Mouse (Mus musculus) E14TG2a.4 (cell line): ENCODE data around the gene AC124108.1.

Source experiments
- H3K27me3 ChIP-seq: 2 replicates; pipeline ENCODE4 v1.6.1; 2014; ENCODE audit warnings: low read length, control low read depth; ENCODE audit not compliant: insufficient read depth
- H3K36me3 ChIP-seq: 2 replicates; pipeline ENCODE4 v1.6.1; 2014; ENCODE audit warnings: low read length, control low read depth; ENCODE audit not compliant: insufficient read depth
- H3K4me1 ChIP-seq: replicated peaks from 2 replicates; pipeline ENCODE4 v1.6.1; 2014; ENCODE audit warnings: low read depth, low read length, control low read depth
- H3K4me3 ChIP-seq: replicated peaks from 2 replicates; pipeline ENCODE4 v1.5.1; 2014; ENCODE audit warnings: mild to moderate bottlenecking, low read length
- H3K9me3 ChIP-seq: 2 replicates; pipeline ENCODE4 v1.6.1; 2014; ENCODE audit warnings: low read length, control low read depth
- CTCF ChIP-seq: conservative IDR thresholded peaks from 2 replicates; pipeline ENCODE4 v1.5.1; 2014; ENCODE audit warnings: low read length
- NANOG ChIP-seq: IDR thresholded peaks from 2 replicates; pipeline ENCODE4 v1.6.1; 2014; ENCODE audit warnings: borderline replicate concordance, low read length, mixed read lengths
- POU5F1 ChIP-seq: IDR thresholded peaks from 2 replicates; pipeline ENCODE4 v1.6.1; 2014; ENCODE audit warnings: low read length, borderline replicate concordance

AC124108.1 gene

DNA sequence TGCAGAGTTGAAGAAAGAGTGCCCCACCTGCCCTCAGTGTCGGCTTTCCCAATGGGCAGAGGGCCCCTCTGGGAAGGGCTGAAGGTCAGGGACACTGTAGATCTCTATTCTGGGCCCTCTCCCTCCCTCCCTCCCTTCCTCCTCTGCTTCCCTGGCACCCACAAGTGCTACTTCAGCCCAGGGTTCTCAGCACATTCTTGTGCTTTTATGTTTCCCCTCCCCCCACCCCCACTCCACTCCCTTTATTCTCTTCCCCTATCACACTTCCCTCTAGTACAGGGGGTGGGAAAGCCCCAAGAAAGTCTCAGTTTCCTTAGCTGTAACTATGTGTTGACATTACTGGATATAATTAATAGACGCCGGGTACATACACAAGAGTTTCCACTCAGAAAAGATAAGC lies 3.4 kb downstream of the AC124108.1 start:
- Histone ChIP-seq H3K36me3 (peaks cover 7% of the 10 kb centered on the region), H3K4me1 (peaks cover 89% of the 10 kb centered on the region), H3K9me3 (no peaks in the 10 kb centered on the region), H3K4me3 (peak overlapping the region; percentile 78; the same call in 1 of the 2 replicates), H3K27me3 (peaks cover 43% of the 10 kb centered on the region)
- no peak for TF ChIP-seq CTCF
- TF ChIP-seq POU5F1: no peak
- no peak for TF ChIP-seq NANOG

DNA sequence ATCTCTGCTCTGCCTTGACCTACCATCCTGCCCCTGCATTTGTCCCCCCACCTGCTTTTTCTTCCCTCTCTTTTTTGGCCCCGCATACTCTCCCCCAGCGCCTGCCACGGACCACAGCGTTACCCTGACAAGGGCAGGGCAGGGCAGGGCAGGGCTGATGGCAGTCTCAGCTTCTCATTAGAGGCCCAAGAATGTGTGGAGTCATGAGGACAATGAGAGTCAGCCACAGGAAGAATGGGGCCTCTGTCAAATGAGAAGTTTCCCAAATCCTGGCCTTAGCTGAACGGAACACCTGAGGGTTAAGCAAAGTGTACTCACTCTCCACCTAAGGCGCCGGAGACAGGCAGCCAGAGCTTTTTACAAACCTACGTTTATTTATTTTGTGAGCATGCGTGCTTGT lies 3.8 kb downstream of the AC124108.1 start:
- peaks cover 89% of the 10 kb centered on the region for H3K4me1 ChIP-seq

DNA sequence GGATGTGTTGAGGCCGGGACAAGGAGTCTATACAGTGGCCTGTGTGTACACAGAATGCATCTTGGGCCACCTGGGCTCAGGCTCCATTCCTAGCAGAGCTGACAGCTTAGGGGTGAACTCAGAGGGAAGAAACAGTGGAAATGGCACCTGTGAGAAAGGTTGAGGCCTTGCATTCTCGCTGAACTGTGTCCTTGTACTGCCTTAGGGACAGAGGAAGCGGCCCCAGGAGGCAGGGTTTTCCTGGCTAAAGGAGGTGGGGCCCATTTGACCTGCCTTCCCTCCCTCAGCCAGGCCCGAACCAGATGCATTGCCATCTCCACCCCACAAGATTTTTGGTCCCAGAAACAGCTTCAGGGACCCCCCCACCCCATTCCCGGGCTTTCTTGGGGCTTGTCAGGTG lies 4.4 kb downstream of the AC124108.1 start:
- H3K36me3 ChIP-seq: peaks cover 7% of the 10 kb centered on the region
- no peaks in the 10 kb centered on the region for H3K9me3 ChIP-seq
- TF ChIP-seq CTCF (no peak), NANOG (no peak), POU5F1 (no peak)
- peaks cover 94% of the 10 kb centered on the region for H3K4me1 ChIP-seq
- peaks cover 36% of the 10 kb centered on the region for H3K27me3 ChIP-seq
- peak overlapping the region; percentile 78 for H3K4me3 ChIP-seq

More for the DNA sequence above, 3.8 kb downstream of the AC124108.1 start:
- H3K9me3 ChIP-seq: no peaks in the 10 kb centered on the region
- peak overlapping the region; percentile 78 for H3K4me3 ChIP-seq
- H3K36me3 ChIP-seq: peaks cover 7% of the 10 kb centered on the region
- TF ChIP-seq POU5F1: no peak
- H3K27me3 ChIP-seq: peaks cover 39% of the 10 kb centered on the region

DNA sequence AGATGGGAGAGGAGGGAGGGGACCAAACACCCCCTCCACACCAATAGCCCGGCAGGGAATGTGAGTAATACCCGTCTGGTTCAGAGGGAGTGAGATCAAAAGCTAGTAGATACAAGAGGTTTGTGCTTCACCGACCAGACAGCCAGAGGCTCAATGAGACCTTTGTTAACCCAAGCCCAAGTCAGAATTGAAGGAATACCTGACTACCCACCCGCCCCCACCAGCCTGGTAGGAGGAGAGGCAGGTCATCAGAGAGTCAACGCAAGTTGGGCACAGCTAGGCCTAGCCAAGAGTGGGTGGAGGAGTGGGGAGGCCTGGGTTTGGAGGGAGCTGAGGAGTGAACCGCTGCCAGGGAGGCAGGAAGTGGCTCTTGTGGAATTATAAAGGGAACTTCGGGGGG lies 5.1 kb downstream of the AC124108.1 start:
- TF ChIP-seq POU5F1 (no peak), NANOG (no peak), CTCF (no peak)
- H3K27me3 ChIP-seq: peaks cover 30% of the 10 kb centered on the region

DNA sequence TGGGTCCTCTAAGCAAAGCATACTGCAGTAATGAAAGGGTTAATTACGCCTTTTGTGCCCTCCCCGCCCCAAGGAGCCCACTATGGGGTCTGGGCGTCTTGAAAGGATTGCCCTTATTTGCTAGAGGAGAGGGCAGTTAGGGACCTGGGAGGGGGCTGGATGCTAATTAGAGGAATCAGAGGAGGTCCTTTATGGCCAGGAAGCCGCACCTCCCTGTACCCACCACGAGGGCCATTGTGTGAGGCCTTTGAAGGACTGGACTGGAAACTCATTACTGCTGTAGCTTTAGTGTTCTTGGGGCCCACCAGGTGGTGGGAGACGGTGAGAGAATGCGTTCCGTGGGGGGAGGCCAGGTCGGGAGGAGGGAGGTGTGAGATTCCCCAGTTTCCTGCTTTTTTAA lies 6.4 kb downstream of the AC124108.1 start:
- peaks cover 13% of the 10 kb centered on the region for H3K36me3 ChIP-seq
- TF ChIP-seq NANOG (no peak), CTCF (no peak), POU5F1 (no peak)
- H3K4me3 ChIP-seq: peak overlapping the region; percentile 78
- peaks cover 15% of the 10 kb centered on the region for H3K9me3 ChIP-seq
- H3K4me1 ChIP-seq: peaks cover 94% of the 10 kb centered on the region
- peaks cover 17% of the 10 kb centered on the region for H3K27me3 ChIP-seq

More for the DNA sequence above, 5.1 kb downstream of the AC124108.1 start:
- H3K9me3 ChIP-seq: peaks cover 2% of the 10 kb centered on the region
- peaks cover 7% of the 10 kb centered on the region for H3K36me3 ChIP-seq
- H3K4me3 ChIP-seq: peak overlapping the region; percentile 78
- peaks cover 94% of the 10 kb centered on the region for H3K4me1 ChIP-seq

DNA sequence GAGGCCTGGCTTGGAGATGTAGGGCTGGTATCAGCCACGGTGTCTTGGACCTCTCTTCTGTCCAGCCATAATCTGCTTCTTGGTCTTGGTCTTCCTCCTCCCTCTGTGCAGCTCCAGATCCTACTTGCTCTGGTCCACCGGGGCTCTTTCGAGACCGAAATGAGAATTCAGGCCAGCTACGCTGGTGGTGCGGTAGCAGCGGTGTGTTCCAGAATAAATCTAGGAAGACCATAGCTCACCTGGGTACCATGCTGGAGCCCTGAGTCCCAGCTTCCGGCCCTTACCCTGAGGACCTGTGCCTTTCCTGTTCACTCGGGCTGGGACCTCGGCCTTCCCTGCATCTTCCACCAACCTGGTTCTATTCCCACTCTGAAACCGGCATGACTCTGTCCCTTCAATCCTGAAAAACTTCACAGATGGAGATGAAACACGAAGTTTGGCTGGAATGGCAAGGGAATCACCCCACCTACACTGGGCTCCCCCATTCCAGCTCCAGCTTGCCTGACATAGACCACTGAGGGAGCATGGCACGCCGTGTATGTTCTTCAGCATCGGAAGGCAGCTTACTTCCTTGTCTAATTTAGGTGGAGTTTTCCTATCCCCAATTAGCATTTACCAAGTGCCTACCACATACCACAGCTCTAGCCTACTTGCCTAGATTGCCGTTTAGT lies 7.3 kb downstream of the AC124108.1 start:
- peaks cover 15% of the 10 kb centered on the region for H3K9me3 ChIP-seq
- TF ChIP-seq NANOG: no peak
- no peak for TF ChIP-seq POU5F1
- TF ChIP-seq CTCF: no peak
- peak overlapping the region; percentile 78 for H3K4me3 ChIP-seq
- H3K27me3 ChIP-seq: peaks cover 9% of the 10 kb centered on the region
- H3K4me1 ChIP-seq: peaks cover 94% of the 10 kb centered on the region
- H3K36me3 ChIP-seq: peaks cover 19% of the 10 kb centered on the region

DNA sequence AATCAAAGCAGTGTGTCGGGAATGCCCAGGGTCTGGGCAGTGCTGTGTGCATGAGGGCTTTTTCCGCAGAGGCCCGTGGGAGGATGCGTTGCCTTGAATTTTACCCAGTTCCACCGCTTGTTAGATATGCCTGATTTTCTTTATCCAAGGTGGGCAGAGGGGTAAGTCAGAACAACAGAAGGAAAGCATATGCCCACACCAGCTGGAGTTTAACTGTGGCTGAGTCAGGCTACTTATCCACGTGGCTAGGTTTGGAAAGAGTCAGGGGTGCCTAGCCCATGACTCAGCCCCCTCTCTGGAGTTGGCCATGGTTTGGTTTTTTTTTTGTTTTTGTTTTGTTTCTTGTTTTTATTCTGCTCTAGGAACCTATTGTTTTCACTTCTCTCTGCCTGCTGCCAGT lies 8.0 kb downstream of the AC124108.1 start:
- H3K9me3 ChIP-seq: peaks cover 15% of the 10 kb centered on the region
- peaks cover 25% of the 10 kb centered on the region for H3K36me3 ChIP-seq
- TF ChIP-seq CTCF (no peak), NANOG (no peak), POU5F1 (no peak)

DNA sequence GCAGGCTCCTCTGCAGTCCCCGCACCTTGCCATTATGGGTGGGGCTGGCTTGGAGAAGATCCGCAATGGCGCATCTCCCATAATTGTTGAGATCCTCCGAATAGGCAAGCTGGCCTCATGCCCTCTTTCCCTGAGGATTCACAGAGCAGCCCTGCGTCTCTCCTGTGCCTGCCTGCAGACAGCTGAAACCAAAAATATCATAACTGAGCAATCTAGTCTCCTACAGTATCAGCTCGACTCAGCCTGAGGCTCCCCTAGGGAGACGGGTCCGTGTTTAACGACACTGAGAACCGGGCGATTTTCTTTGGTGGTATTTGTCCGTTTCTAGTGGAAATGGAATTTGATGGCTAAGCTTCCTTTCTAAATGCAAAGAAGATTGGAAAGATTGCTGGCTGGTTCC lies 8.7 kb downstream of the AC124108.1 start:
- H3K4me3 ChIP-seq: peak overlapping the region; percentile 78
- peaks cover 94% of the 10 kb centered on the region for H3K4me1 ChIP-seq
- H3K36me3 ChIP-seq: peaks cover 32% of the 10 kb centered on the region
- H3K9me3 ChIP-seq: peaks cover 15% of the 10 kb centered on the region
- H3K27me3 ChIP-seq: no peaks in the 10 kb centered on the region
- no peak for TF ChIP-seq POU5F1
- no peak for TF ChIP-seq CTCF
- no peak for TF ChIP-seq NANOG

More for the DNA sequence above, 8.0 kb downstream of the AC124108.1 start:
- Histone ChIP-seq H3K4me3 (peak overlapping the region; percentile 78), H3K27me3 (peaks cover 2% of the 10 kb centered on the region; the same call in 1 of the 2 replicates), H3K4me1 (peaks cover 94% of the 10 kb centered on the region)
